Mouse (Mus musculus): ENCODE measurements around the gene Ccdc32.

Ccdc32 gene

DNA sequence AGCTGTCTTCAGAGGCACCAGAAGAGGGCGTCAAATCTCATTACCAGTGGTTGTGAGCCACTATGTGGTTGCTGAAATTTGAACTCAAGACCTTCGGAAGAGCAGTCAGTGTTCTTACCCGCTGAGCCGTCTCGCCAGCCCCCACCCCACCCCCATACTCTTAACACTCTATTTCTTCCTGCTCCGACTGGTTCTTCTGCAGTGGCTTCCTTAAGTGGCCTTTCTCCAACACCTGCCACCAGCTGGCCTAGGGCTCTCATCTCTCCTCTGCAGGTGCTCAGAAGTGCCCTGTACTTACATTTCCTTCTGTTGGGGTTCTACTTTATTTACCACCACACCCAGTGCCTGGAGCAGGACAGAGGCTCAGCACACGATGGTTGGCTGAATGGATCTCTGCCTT lies 14.2 kb downstream of the Ccdc32 start:
- DNase-seq, result no peak

DNA sequence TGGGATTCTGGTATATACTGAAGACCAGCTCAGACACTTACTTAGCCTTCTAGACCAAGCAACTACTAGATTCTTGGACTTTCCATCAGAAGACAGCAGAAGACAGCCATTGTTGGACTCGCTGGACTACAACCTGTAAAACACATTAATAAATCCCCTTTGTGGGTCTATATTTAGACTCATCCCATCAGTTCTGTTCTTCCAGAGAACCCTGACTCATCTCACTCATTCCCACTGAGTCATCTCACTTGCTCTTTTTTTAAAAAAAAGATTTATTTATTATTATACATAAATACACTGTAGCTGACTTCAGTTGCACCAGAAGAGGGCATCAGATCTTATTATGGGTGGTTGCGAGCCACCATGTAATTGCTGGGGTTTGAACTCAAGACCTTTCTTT lies 19.8 kb downstream of the Ccdc32 start:
- no peak for DNase-seq

DNA sequence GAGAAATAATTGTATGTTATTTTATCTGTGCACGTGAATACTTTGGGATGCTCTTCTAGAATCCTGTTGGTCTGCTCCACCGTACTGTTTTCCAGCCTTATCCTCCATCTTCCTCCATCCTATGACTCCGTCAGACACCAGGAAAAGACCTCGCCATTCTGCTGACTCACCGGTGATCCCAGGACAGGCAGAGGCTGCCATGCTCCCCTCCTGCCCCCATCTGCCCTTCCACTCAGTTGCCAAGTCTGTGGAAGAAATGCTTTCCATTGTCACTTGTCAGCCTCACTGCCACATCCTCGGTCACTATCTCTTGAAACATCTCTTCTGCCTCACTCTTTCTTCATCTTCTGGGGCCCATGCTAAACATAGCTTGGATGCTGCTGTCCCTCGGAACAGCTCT lies 22.3 kb downstream of the Ccdc32 start:
- no peak for DNase-seq

DNA sequence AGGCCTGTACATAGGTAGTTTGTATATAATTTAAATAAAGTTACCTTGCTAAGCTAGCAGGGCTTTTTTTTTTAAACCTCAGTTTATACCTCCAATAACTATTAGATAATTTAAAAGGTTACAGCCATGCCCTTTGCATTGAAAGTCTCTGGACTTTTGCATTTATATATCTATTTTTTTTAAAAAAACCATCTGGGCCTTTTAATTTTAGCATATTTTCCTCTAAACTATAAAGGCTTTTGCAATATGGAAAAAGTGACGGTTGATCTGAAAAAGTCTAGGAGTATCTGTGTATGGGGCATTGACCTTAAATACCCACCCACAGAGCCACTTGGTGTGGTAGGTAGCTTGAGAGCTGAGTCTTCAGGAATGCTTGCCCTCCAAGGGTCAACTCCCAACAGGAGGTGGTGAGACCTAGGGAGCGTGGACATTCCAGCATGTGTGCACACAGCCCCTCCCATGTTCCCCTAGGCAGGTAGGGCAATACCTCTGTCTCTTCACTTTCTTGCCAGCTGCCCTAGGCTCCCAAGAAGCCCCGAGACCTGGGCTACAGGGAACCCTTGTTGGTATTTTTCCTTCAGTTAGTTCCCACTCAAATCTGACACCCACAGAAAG lies 30.1 kb downstream of the Ccdc32 start:
- no peak for DNase-seq

DNA sequence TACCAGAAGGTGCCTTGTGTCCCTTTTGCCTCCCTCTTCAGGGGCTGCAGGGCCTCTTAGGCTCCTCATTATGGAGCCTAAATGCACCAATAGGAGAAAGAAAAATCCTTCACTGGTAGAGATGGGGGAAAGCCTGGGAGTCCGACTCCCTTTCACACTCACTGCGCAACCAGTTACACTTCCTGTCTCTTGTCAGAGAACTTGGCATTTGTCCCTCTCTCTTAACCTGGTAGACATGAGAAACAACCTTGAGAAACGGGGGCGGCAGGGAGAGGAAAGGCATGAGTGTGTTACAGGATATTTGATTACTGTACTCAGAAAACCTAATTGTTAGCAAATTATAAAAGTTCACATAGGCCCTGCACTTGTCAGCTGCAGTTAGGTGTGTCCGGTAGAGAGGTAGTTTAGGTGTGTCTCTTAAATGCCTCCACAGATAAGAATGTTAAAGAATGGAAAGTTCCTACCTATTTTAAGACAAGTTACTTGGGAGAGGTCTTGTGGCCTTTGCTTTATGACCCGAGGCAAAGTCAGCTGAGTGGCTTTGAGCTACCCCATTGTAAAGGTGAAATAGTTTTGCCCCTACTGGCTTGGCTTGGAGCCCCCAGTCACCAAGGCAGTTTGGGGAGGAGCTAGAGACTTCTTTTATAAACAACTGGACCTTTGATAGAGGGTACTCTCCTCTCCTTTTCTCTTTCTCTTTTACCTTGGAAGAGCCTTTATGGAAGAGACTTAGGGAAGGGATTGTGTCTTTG lies 30.9 kb downstream of the Ccdc32 start:
- no peak for DNase-seq

DNA sequence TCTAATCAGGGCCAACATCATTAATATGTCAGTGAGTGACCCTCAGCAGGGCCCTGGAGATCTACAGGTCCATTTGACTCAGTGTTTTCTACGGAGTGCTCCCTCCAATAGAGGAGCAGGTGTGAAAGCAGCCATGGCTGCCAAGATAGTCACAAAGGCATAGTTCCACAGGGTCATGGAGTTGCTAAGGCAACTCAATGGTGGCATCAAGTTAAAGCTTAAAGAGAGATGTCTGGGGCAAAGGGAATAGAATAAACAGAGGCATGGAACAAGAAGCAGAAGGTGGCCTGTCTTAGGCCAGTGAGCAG lies 32.4 kb downstream of the Ccdc32 start:
- no peak for DNase-seq

DNA sequence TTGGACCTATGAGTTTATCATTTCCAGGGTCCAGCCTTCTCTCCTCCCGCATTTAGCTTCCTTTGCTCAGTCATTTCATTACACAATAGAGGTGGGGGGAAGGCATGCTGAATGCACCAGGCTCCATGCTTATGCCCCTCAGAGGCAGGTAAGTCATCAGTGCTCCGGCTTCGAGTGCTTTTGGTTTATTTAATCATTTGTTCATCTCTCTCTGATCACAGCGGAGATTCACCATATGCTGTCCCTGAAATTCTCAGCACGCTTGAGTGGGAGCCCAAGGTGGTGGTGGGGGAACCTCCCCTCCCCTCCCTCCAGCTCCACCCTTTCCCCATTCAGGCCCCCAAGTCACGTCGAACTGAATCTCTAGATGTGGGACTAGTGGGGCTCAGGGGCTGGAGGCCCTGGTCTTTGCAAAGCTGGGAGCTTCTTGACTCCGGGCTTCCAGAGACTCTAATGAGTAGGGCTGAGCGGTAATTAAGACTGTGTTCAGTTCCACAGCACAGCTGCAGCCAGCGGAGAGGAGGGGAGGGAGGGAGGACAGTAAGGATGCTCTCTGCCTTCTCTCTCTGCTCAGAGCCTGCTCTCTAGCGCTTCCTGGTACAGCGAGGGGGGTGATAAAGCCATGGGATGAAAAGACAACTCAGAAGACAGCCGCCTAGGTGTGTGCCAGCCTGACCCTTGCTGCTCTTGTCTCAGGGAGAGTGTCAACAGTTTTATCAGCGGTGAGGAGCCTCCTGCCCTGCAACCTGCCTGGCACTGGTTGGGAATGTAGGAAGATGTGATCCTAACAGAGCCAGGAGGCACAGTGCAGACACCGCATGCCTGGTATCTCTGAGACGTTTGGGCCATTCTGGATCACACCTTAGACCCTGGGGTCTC lies 33.0 kb downstream of the Ccdc32 start:
- DNase-seq, result no peak

DNA sequence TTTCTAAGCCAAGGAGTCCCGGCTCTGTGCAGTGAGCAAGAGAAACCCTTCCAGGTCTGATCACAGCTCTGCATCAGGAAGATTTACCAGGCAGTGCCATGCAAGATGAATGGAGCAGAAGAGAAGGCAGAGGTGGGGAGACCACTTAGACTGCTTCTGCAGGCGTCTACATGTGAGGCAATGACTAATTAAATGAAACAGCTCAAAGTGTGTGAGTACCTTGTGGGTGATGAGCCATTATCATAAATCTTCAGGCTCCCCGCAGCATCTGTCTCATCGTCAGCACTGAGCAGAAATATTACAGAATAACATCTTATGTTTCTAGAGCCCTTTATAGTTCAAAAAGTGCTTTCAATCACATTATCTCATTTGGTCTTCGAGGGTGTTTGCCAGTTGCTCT lies 33.7 kb downstream of the Ccdc32 start:
- DNase-seq, result no peak

DNA sequence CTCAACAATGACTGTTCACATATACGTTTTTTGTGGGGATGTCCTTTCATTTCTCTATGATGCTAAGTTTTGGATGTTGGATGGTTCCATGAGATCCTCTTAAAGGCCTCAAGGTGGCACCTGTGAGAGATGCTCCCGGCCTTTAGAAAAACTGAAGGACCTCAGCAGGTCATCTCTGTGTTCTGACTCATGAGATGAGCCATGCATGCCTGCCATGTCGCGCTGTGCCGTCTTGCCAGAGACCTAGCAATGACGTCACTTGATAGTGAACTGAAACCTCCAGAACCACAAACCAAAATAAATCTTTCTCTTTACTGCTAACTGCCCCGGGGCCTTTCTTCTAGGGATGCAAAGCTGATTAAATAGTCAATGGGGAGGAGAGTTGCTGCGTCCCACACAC lies 45.4 kb downstream of the Ccdc32 start:
- no peak for DNase-seq

DNA sequence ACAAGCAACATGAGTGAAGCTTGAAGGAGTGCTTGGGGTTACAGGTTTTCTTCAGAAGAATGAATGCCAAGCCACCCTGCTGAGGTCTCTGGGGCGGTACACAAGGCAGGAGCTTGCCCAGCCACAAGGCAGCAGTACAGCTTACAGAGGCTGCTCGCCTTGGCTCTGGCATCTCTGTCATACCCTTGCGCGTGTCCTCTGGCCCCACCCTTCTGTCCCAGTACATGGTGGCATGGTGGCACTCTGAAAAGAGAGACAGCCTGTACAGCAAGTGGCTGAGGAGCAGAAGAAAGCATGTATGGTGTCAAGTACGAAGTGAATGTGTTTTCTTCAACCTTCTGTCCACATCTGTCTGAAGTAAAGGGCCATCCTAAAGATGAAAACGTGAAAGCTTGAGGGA lies 48.4 kb downstream of the Ccdc32 start:
- DNase-seq, result no peak

DNA sequence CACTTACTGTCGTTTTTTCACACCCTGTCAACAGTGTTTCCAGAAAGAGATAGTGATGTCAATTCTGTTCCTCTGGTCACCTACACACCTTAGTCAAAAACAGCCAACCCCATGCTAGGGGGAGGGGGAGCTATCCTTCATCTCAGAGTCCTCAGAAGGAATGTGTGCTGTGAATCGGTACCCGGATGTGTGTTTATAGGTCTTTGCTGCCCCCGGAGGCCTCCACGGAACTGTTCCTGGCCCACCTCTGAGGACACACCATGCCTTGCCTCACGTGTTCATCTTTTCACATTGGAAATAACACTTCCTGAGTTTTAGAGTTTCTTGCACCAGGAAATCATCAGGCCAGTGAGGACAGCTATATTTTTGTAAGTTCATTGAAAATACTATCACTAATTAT lies 51.1 kb downstream of the Ccdc32 start:
- DNase-seq, result peak; percentile 41 to 45

DNA sequence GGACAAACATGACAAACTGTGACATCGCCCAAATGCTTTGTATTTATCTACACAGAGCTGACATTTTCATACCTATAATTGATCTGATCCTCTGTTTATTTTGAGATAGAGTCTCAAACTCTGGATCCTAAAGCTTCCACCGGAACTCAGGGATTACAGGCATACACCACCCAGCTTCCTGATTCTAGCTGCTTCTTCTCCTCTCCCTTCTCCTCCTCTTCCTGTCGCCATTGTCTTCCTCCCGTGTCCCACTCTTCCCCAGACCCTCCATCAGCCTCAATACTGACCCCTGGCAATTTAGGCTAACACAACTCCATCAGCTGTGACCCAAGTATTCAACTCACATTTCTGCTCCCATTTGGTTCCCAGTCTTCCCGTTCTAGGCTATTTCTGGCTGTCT lies 52.3 kb downstream of the Ccdc32 start:
- DNase-seq, result no peak

DNA sequence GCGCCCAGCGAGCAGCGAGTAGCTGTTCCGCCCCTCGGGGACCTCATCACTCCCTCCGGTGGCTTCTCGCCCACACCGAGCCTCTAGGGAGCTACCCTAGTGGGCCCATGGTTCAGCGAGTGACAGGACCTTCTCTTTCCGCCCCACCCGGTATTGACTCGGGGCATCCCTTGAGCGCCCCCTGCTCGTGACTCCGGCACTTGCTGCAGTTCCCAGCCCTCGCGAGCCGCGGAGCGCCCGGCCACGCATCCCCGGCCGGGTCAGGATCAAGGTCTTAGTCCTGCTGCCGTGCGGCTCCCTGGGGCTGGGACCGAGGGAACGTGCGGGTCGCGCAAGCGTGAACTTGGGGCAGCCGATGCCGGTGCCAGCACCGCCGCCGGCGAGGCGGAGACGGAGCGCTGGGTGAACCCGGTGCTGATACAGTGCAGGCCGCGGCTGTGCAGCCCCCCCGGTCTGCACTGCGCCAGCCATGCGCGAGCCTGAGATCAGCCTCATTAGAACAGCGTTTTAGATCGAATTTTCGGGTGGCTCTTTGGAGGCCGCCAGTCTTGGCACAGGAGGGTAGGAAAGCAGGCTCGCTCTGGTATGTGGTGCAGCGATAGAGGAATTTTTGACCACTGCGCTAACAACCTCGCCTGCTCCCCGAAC lies 52.8 kb downstream of the Ccdc32 start:
- peak; percentile 88 to 92 for DNase-seq

DNA sequence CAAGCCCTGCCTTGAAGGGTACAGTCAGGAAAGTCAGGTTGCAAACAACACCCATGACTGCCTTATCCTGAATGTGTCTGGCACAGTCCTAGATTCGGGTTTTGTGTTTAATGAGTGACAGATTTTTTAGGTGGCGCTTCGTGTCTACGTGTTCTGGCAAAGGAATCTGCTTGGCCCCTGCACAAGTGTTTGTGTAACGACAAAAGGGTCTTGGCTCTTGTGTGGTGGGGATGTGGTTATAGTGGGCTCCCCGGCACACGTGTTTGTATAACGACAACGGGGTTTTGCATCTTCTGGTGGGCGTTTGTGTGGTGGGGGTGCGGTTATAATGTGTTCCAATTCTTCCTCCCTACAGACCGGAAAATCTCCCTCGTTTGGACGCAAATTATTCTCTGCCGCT lies 53.3 kb downstream of the Ccdc32 start:
- peak in 1 of 2 experiments; percentile 4 for DNase-seq

DNA sequence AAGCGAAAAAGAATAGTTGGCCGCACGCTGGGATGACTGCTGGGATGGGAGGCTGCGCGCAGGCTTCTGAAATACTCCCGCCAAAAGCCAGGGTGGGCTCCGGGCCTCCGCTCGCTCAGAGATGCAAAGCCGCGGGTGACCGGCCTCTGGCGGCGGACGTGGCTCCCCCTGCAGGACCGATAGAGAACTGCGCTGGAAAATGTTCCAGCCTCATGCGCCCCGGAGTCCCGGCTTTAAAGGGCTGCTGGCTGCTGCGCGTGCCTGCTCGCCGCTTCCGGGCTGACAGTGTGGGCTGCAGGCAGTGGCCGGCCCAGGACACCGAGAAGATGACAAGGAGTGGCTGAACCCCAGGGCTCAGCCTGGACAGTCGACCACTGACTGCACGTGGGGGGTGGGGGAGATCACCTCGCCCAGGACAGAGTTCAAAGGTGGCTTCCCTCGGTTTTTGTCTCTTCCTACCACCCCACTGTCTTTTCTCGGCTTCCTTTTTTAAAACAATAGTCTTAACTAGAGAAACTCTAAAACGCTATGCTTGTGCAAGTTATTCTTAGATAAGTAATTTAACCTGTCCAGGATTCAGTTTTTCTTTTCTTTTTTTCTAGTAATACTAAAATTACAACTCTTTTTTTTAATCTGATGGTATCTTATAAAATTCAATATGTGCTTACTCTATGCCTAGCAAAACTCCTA lies 56.4 kb downstream of the Ccdc32 start:
- peak; percentile 91 to 93 for DNase-seq

DNA sequence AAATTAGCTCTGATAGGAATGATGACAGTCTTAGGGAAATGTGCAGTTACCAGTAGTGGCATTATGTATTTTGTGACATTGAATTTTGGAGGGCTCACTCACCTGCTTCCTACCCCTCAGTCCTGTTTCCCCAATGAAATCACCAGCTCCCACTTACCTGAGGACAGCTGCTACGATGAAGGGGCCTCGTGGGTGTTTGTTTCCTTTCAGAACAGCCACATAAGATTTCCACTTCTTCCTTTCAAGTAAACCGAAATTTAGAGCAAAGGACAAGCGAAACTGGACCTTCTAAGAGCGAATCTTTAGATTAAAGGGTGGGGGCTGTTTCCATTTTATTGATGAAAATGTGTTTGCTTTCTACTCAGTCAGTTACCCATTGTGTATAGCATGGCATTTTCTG lies 57.1 kb downstream of the Ccdc32 start:
- DNase-seq, result no peak

DNA sequence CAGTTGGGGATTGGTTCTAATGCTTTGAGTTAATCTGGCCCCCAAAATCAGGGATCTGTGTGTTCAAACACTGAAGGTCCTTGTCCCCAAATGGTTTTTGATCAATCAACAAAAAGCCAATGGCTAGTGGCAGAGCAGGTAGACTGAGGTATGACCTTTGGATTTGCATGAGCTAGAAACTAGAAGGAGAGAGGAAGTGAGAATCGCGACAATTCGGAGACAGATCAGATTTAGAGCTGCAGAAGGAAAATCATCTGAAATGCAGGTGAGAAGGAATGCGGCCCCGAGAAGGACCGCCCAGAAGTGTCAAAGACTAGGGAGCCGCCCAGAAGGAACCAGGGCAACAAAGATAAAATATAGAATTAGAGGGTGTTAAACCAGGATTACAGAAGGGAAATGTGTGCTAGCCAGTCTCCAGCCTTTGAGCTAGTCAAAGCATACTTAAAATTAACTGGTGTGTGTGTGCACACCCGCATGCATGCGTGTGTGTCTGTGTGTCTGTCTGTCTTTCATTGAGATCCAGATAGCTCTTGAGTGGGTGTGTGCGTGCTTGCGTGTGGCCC lies 59.5 kb downstream of the Ccdc32 start:
- no peak for DNase-seq
